Mouse (Mus musculus) ZHBTc4 (cell line): ENCODE results near the gene Gm20388.

Source experiments
- DNase-seq: peaks from one replicate; pipeline ENCODE4 v3.0.0-alpha.2; 2011; ENCODE audit warnings: low read depth, low spot score

The Gm20388 gene

GRCm38 (mm10) chr8:120044907-120045306 lies 134.3 kb downstream of the Gm20388 start:
- DNase-seq, result no peak

GRCm38 (mm10) chr8:120045471-120045870 lies 134.8 kb downstream of the Gm20388 start:
- no peak for DNase-seq

- no peak for DNase-seq
These were observed 135.8 kb downstream of the Gm20388 start for GRCm38 (mm10) chr8:120046258-120047020.

GRCm38 (mm10) chr8:120049949-120050348 lies 139.3 kb downstream of the Gm20388 start:
- no peak for DNase-seq

- no peak for DNase-seq
These were observed 139.7 kb downstream of the Gm20388 start for GRCm38 (mm10) chr8:120050376-120050775.

GRCm38 (mm10) chr8:120051006-120051405 lies 140.4 kb downstream of the Gm20388 start:
- no peak for DNase-seq

GRCm38 (mm10) chr8:120051908-120052307 lies 141.3 kb downstream of the Gm20388 start:
- DNase-seq, result no peak

- DNase-seq, result no peak
These were observed 141.7 kb downstream of the Gm20388 start for GRCm38 (mm10) chr8:120052318-120052717.

- no peak for DNase-seq
These were observed 144.2 kb downstream of the Gm20388 start for GRCm38 (mm10) chr8:120054833-120055232.

GRCm38 (mm10) chr8:120057078-120057477 lies 146.4 kb downstream of the Gm20388 start:
- DNase-seq, result no peak

- DNase-seq, result no peak
These were observed 152.1 kb downstream of the Gm20388 start for GRCm38 (mm10) chr8:120062742-120063141.

- DNase-seq, result no peak
These were observed 152.7 kb downstream of the Gm20388 start for GRCm38 (mm10) chr8:120063326-120063725.

- DNase-seq, result no peak
These were observed 155.0 kb downstream of the Gm20388 start for GRCm38 (mm10) chr8:120065611-120066010.

GRCm38 (mm10) chr8:120066226-120066625 lies 155.6 kb downstream of the Gm20388 start:
- no peak for DNase-seq

- no peak for DNase-seq
These were observed 157.5 kb downstream of the Gm20388 start for GRCm38 (mm10) chr8:120067936-120068668.

- peak; percentile 83 for DNase-seq
These were observed 161.0 kb downstream of the Gm20388 start for GRCm38 (mm10) chr8:120071684-120072083.

- DNase-seq, result no peak
These were observed 161.6 kb downstream of the Gm20388 start for GRCm38 (mm10) chr8:120072259-120072658.

- DNase-seq, result no peak
These were observed 162.2 kb downstream of the Gm20388 start for GRCm38 (mm10) chr8:120072827-120073226.

- DNase-seq, result no peak
These were observed 163.9 kb downstream of the Gm20388 start for GRCm38 (mm10) chr8:120074516-120074915.

- no peak for DNase-seq
These were observed 164.7 kb downstream of the Gm20388 start for GRCm38 (mm10) chr8:120075347-120075746.

GRCm38 (mm10) chr8:120078080-120078479 lies 167.4 kb downstream of the Gm20388 start:
- DNase-seq, result peak; percentile 84

GRCm38 (mm10) chr8:120079361-120079760 lies 168.7 kb downstream of the Gm20388 start:
- DNase-seq, result peak; percentile 43

- DNase-seq, result no peak
These were observed 172.6 kb downstream of the Gm20388 start for GRCm38 (mm10) chr8:120083261-120083660.
